Mouse (Mus musculus): Measurements from ENCODE around the gene Aox1.
A peak's percentile ranks its signal among the peaks of the same experiment; 100 is the strongest.
"Not testable (repeated sequence)": the region's sequence is repeated elsewhere in the genome, so short reads cannot be mapped to it uniquely, and the experiment has no call there.

Gene Aox1

DNA sequence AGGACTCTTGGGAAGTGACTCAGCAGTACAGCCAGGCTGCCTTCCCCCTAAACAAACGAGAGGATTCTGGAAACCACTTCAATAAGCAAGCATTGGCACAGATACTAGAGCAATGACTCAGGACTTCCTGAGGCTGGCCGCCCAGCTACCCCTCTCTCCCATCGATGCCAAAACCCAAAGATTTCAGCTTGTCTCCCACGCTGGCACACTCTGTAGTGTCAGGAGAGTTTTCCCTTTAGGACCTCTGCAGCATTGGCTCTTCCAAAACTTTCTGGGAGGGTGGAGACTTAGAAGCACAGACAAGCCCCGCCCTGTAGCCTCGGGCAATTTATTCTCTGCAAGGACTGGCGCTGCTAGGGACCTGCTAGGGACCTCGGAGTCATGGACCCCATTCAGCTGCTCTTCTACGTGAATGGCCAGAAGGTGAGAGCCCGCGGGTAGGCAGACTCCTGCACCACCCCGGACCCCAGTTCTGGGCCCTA lies at the start of gene Aox1:
TSS of gene Aox1 (plus strand) at position 296 of the 482 bp plus-strand sequence.
- DNase-seq (ENCODE audit: extremely low spot score, low spot score) = peak; percentile 31

- DNase-seq (ENCODE audit: extremely low spot score, low spot score) = no peak
Measured at GRCm38 (mm10) chr1:57989052-57989600, 40.6 kb upstream of the Aox1 start.

DNA sequence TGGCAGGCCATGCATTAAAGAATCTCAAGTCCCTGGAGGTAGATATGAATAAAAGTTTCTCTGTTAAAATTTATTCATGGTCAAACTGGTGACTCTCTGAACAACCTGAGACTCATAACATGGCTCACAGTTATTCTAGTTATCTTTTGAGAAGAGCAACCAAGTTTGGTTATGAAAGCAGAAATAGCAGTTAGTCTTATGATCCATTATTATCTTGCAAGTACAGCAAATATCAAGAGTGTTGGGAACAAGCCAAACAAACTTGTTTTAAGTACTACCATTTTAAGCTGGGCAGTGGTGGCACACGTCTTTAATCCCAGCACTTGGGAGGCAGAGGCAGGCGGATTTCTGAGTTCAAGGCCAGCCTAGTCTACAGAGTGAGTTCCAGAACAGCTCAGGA lies 38.5 kb upstream of the Aox1 start:
- DNase-seq (ENCODE audit: extremely low spot score, low spot score) = no peak

DNA sequence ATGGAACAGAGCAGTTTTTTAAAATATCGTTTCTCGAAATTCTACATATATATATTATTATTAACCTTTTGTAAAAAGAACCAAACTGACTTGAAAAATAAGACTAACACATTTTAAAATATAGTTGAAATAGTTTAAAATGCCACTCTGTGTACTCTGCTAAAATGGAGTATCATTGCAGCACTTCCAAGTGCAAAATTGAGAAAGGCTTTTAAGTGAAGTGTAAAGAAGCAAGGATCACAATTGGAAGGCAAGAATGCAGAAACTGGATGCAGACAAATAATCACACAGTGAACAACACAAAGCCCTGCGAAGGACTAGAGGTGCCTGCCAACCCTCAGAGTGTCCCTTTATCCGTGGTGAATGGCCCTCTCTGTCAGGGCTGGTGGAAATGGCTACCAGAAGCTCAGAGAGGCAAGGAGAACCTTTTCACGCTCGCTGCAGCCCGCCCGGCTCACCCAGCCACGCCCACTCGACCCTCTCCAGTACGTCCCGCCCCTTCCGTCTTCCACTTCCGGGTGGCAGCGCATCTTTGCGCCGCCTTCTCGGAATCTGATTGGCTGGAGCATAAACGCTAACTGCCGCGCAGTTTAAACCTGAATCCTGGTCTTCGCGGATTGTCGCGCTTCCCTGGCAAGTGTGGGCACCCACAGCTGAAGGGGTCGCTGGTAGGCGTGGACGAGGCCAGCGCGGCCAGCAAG lies 34.1 kb upstream of the Aox1 start, which contains the start of gene Sgo2a:
TSS of gene Sgo2a (plus strand) at position 540 of the 701 bp plus-strand sequence.
- DNase-seq (ENCODE audit: extremely low spot score, low spot score) = peak; percentile 96

GRCm38 (mm10) chr1:57996133-57996615 lies 33.6 kb upstream of the Aox1 start:
- no peak for DNase-seq (ENCODE audit: extremely low spot score, low spot score)

DNA sequence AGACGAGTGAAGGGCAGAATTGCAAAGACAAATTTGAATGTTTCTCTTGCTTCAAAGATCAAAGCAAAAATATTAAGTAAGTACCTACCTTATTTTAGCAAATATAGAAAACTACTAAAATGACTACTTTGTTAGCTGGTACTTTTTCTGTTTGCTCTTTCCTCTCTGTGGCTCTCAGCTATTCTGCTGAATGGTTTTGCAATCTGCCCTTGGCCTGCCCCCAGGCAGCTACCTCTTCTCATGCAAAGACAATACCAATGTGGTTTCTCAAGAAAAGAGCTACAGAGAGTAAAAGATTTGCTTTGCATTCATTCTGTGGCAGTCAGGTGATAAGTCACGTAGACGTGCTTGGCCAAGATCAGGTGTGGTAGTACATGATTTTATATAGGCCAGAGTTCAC lies 31.6 kb upstream of the Aox1 start:
- DNase-seq (ENCODE audit: extremely low spot score, low spot score) = no peak

DNA sequence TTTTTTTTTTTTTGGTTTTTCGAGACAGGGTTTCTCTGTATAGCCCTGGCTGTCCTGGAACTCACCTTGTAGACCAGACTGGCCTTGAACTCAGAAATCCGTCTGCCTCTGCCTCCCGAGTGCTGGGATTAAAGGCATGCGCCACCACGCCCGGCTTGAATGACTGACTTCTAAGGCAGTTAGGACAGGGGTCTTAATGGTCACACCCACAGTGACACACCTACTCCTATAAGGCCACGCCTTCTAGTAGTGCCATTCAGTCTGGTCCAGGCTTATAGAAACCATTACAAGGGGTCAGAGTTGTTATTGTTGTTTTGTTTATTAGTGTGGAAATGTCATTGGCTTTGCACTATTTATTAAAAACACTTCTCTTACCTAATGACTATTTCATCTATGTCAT lies 23.3 kb upstream of the Aox1 start:
- not testable (repeated sequence) for DNase-seq (ENCODE audit: extremely low spot score, low spot score)

GRCm38 (mm10) chr1:58018856-58019255 lies 10.9 kb upstream of the Aox1 start, which contains the start of gene Kctd18:
Kctd18 (minus strand) TSS chr1:58018956.
- DNase-seq (ENCODE audit: extremely low spot score, low spot score) = no peak

DNA sequence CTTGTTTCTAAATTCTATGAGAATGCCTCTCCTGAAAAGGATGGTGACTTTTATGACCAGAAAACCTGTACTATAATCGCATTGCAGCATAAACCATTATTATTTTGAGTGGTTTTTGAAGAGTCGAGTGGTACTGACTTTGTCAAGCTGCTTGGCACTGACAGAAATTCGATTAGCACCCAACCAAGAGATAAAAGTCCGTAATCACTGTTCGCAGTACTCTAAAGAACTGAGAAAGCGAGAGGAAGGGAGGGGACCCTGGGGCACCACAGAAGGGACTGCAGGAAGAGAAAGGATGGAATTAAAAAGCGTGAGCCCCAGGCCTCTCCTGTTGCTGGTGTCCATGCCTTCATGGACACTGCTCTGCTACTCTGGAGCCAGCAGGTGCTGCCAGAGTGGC lies 2.0 kb upstream of the Aox1 start:
- DNase-seq (ENCODE audit: extremely low spot score, low spot score) = no peak

DNA sequence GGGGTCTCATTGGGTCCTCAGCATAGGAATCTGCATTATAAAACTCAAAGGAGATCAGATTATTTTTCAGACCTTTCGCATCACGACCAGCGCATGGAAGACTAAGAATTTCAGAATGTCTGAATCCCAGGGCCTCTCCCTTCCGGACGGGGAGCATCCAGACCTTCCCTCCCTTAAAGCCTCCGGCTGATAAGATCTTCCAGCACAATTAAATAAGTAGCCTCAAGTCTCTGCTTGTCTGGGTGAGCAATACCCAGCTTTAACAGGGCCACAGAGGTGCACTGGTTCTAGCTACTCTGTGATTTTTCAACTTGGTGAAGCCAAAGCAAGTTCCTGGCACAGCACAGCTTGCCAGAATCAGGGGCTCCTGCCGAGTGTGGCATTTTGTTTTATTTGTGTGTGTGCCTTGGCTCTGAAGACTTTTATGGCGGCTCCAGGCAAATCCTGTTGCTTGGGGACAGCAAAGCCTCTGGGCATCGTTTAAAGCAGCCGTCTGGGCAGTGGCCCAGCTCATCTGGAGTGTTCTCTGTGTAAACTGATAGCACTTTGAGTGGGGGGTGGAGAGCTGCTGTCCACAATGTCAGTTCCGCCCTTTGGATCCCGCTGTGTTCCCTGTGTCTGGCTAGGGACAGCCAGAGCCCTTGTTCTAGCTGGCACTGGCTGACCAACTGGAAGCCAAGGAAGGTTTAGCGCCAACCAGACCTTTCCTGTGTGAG lies 583 bp downstream of the Aox1 start:
- DNase-seq (ENCODE audit: extremely low spot score, low spot score) = peak; percentile 31

GRCm38 (mm10) chr1:58031160-58031769 lies 1.5 kb downstream of the Aox1 start:
- DNase-seq (ENCODE audit: extremely low spot score, low spot score) = peak; percentile 70

DNA sequence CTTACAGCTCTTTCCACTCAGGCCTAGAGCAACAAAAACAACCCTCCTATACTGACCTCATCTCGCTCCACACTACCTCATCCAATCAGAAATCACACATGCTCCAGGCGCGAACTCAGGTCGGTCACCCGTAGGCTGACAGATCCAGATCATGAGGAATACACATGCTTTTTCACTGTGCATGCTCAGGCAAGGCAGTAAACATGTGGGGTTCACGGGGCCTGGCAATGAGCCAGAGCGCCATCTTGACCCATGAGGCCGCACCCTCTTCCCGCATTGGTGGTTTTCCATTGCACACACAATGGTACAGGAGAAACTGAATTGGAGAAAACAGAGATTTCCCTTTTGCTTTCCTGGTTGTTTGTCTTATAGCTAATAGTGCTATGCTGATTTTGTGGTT lies 7.6 kb downstream of the Aox1 start:
- not testable (repeated sequence) for DNase-seq (ENCODE audit: extremely low spot score, low spot score)

- DNase-seq (ENCODE audit: extremely low spot score, low spot score) = no peak
Measured at GRCm38 (mm10) chr1:58045076-58045475, 15.3 kb downstream of the Aox1 start.

- no peak for DNase-seq (ENCODE audit: extremely low spot score, low spot score)
Measured at GRCm38 (mm10) chr1:58045546-58045945, 15.8 kb downstream of the Aox1 start.

DNA sequence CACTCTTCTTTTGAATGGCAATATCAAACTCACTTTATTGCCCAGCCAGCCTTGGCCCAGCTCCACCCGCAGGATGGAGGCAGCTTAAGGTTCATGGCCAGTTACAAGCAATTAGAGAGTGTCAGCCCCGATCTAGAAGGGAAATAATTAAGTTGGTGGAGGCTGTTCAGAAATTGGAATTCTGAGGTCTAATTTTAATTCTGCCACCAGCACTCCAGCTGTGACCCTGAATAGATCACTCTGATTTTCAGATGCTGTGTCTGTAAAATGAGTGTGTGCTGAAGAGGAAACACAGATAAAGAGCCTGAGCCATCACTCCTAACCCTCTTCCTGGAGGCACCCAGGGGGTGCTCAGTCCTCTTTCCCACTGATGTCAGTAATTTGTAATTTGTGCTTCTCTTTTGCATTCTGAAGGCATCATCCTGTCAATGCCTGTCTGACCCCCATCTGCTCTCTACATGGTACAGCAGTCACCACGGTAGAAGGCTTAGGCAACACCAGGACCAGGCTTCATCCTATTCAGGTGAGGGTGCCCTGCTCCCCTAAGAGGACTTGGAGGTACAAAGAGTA lies 17.1 kb downstream of the Aox1 start:
- no peak for DNase-seq (ENCODE audit: extremely low spot score, low spot score)

DNA sequence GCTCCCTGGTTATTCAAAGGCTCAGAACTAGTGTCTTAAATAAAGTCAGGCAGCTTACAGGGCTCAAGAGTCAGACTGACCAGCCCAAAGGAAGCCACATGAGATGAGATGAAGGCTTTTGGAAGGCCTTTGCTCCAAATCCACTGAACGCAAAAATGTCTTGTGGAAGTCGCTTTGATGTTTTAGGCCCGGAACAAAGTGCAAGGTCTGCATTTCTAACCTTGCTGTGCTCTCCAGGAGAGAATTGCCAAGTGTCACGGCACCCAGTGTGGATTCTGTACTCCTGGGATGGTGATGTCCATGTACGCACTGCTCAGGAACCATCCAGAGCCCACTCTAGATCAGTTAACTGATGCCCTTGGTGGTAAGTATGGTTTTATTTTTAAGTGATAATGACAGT lies 19.4 kb downstream of the Aox1 start:
- no peak for DNase-seq (ENCODE audit: extremely low spot score, low spot score)

DNA sequence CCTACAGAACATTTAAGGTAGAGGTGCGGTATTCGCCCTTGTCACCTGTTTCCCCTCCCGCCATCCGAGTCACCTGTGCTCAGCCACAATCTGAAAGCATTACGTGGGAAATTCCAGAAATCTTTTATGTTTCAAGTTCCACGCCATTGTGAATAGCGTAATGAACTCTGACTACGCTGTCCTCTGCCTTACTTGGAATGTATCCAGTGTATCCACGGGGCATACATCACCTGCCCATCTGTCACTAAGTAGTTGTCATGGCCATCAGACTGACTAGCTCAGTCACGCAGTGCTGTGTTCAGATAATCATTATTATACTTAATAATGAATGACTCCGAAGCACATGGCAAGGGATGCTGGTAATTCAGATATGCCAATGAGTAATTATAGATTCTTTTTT lies 25.9 kb downstream of the Aox1 start:
- DNase-seq (ENCODE audit: extremely low spot score, low spot score) = no peak

GRCm38 (mm10) chr1:58056074-58056807 lies 26.5 kb downstream of the Aox1 start:
- no peak for DNase-seq (ENCODE audit: extremely low spot score, low spot score)

DNA sequence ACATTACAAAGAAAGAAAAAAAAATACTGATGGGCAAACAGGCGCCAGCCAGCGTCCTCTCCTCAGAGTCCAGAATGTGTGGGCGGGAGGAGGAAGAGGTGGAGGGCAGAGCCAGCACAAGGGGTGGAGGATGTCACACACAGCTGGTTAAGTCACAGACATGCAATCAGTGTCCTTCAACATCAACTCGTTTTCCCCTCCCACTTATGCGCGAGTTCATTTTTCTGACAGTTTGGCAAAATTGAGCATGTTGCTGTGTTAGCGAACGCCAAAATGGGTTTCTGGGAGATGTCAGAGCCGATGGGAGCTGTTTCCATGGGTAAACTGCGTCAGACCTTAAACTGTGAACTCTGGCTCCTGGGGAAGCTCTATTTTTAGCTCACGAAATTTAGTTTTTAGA lies 27.2 kb downstream of the Aox1 start:
- no peak for DNase-seq (ENCODE audit: extremely low spot score, low spot score)

DNA sequence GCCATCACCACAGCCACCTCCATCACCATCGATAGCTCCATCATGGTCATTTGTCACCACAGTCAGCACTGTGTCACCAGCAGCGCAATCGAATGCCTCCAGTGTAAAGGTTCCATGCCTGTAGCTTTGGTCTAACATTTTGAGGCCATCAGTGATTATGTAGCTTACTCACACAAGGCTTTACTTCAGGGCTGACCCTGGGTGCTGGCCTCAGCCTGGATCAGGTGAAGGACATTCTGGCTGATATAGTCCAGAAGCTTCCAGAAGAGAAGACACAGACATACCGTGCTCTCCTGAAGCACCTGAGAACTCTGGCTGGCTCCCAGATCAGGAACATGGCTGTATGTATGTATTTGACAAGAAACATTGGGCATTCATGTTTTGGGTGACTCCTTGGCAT lies 29.1 kb downstream of the Aox1 start:
- DNase-seq (ENCODE audit: extremely low spot score, low spot score) = no peak

DNA sequence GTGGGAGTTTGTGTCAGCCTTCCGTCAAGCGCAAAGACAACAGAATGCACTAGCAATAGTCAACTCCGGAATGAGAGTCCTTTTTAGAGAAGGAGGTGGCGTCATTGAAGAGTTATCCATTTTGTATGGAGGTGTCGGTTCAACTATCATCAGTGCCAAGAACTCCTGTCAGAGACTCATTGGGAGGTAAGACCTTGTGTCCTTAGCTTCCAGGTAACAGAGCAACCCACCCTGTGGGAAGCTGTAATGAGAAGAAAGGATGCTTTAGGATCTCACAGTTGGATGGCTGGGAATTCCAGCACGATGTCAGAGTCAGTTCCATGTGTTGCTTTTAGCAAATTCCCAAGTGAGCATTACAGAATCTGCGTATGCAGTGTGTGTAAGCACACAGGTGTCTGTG lies 32.4 kb downstream of the Aox1 start:
- DNase-seq (ENCODE audit: extremely low spot score, low spot score) = no peak
